Mouse (Mus musculus) megakaryocyte, embryonic 14.5 days (primary cell): Measurements from ENCODE around the gene Ncoa7.

Source experiments
- FLI1 ChIP-seq: IDR thresholded peaks from 2 replicates; pipeline ENCODE4 v1.6.1; 2012; ENCODE audit warnings: low read length, inconsistent platforms, mixed read lengths
- GATA1 ChIP-seq: IDR thresholded peaks from 3 replicates; pipeline ENCODE4 v1.6.1; 2012; ENCODE audit warnings: mixed read lengths, low read length, inconsistent platforms, borderline replicate concordance

DNA sequence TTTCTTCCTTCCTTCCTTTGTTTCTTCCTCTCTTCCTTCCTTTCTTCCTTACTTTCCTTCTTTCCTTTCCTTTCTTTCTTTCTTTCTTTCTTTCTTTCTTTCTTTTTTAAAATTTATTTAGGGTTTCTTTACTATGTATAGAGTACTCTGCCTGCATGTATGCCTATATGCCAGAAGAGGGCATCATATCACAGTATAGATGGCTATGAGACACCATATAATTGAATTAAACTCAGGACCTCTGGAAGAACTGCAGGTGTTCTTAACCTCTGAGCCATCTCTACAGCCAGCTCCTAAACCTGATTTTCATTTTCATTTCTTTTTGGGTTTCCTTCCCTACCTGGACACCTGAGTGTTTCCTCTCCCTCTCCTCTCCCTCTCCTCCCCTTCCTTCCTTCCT, 180.2 kb downstream of the Ncoa7 start:
- TF ChIP-seq GATA1 (no peak), FLI1 (no peak)
